Mouse (Mus musculus): ENCODE data around the gene Gm49322. TPM values are rescaled to one million over a fixed set of nuclear protein-coding genes. Genes with fewer than 3 reads are reported as not detected.

Gene Gm49322
- 2.7 and 3.6 TPM in 2 replicates for polyA plus RNA-seq (2012; rRNA removed; ENCODE audit: low replicate concordance)

DNA sequence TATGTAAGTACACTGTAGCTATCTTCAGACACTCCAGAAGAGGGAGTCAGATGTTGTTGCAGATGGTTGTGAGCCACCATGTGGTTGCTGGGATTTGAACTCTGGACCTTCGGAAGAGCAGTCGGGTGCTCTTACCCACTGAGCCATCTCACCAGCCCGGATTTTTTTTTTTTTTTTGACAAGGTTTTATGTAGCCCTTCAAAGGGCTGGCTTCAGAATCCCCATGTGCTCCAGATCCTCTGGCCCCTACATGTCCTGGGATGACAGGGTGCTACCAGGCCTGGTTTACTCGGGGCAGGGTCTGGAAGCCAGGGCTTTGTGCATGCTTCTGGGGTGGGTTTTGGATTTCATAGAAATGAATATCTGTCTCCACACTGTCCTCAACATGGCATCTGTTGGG lies at the start of gene Gm49322:
Gm49322 (plus strand) TSS at position 301 of the 400 bp plus-strand sequence.

DNA sequence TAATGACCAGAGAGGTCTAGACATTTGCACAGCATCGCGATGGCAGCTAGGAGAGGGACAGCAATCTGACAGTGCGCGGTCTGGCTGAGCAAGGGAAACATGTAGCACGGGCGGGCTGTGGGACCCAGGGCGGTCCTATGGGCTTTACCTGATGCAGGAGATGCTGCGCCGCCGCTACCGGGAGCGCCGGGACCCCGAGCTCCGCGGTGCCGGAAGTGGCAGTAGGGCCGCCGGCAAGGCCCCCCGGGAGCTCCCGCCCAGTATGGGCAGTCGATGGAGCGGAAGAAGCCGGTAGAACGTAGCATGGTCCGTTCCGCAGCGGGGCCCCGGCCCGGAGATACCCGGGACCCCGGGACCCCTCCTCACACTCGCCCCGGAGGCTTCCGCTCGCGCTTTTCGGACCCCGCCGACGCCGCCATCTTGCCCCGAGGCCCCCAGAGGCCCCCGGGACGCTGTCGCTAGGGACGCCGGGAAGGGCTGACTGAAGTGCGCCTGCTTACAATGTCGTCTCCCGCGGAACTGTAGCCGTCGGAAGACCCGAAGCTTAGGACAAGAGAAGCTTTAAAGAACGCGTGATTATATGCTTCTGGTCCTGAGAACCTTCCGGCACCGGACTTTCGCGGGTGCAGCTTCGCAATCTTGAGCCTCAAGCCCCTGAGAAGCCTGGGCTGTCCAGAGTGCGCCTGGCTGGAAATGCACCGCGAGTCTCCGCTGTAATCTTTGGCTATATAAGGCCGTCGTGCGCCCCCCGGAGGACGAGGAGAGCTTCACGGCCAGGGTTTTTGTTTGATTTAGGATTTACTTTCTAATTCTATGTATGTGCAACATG lies 44.5 kb upstream of the Gm49322 start, which contains the start of gene Rexo1:
Rexo1 (minus strand) TSS at position 445 of the 829 bp plus-strand sequence.

DNA sequence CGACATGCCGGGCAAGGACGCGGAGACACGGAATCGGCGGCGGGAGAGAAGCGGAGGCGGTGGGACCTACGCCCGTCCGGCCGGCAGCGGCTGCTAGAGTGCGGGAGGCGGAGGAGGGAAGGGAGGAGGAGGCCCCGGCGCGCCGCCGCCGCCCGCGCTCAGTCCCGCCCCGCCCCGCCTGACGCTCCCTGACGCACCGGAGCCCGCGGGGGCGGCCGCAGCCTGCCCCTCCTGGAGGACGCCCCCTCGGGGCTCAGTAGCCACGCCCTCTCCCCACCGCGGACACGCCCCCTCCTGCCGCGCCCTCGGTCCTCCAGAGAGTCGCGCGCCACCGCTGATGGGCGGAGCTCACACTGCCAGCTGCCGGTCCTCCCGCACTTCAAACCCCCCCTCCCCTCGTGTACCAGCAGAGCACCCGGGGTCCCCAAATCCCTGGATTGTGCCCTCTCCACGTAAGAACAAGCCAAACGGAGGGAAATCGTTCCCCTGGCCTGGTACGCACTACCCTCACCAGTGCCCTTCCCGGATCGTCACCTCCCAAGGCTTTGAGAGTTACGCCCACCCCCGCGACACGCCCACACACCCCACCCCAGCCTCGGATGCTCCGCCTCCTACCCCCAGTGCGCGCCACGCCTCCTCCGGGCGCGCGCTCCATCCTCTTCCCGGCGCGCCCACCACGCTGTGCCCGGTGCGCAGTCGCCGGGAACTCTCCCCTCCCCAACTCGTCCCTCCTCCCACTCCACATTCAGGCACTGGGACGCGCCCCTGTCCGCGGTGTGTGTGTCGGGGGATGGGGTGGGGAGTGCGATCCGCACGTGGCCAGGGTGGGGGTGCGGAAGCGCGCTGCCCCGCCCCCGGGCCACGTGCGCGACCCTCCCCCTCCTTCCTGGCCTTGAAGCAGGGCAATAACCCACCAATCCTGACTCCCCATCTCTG lies 28.4 kb upstream of the Gm49322 start, which contains the start of gene Klf16:
Klf16 (minus strand) TSS at position 127 of the 936 bp plus-strand sequence.

DNA sequence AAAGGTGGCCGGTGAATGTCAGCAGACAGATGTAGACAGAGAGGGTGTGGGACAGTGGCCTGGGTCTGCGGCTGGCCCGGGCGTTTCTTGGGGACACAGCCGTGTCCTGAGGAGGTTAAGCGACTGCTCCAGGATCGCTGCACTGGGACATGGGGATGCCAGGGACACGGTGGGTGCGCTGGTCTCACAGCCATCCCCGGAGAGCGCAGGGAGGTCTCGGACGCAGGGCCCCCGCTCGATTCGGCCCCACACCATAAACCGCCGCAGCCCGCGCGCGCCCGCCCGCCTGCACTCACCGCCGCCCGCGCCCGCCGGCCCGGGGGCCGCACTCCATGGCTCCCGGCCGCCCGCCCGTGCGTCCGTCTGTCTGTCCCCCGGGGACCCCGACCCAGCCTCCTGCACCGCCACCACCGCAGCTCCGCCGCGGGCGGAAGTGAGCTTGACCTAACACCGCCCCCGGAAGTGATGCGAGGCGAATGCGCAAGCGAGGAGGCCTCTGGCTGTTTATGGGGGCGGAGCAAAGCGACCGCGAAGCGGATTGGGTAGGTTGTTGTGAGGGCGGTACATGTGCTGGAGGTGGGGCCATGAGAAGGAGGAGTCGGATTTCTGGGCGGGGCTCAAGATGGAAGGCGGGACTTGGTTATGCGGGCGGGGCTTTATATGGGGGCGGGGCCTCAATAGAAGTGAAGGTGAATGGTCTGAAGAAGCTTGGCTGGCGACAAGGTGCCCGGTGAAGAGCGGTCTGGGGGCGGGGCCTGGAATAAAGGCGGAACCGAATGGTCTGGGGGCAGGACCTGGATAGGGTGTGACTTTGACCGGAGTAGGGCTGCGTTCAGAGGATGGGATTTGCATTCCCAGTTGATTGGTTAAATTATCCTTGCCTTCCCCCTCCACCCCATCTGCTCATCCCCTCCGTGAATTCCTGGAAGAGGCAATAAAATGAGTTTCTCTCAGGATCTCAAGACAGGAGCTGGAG lies 15.7 kb upstream of the Gm49322 start, which contains the start of gene Abhd17a:
Abhd17a (minus strand) TSS at position 463 of the 976 bp plus-strand sequence.

DNA sequence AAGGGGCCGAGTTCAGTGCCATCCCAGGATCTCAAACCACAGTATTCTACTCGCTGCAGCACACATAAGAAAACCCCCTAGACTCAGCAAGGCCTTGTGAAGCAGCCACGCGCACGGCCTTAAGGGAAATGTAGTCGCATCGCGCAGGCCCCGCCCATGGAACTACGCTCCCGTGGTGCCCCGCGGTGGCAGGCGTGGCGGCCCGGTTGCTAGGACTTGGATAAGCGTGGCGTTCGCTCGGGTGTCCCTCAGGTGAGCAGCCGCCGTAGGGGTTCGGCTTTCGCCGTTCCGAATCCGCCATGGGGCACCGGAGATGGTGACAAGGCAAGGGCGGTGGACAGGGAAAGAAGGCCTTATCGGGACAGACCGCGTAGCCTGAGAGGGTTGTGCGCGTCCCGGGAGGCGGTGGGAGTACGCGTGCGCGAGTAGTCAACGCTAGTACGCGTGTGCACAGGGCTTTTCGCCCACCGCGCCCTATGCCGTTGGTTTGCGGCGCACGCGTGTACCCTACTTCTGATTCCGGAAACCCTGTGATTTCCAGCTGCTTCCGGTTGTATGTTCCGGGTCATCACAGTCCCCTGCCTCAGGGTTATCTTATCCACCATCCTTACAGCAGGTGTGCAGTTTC lies 3.0 kb upstream of the Gm49322 start, which contains the start of the genes Scamp4 and Adat3:
Scamp4 (plus strand) TSS at position 175 of the 628 bp plus-strand sequence.
Adat3 (plus strand) TSS at position 183 of the 628 bp plus-strand sequence.

DNA sequence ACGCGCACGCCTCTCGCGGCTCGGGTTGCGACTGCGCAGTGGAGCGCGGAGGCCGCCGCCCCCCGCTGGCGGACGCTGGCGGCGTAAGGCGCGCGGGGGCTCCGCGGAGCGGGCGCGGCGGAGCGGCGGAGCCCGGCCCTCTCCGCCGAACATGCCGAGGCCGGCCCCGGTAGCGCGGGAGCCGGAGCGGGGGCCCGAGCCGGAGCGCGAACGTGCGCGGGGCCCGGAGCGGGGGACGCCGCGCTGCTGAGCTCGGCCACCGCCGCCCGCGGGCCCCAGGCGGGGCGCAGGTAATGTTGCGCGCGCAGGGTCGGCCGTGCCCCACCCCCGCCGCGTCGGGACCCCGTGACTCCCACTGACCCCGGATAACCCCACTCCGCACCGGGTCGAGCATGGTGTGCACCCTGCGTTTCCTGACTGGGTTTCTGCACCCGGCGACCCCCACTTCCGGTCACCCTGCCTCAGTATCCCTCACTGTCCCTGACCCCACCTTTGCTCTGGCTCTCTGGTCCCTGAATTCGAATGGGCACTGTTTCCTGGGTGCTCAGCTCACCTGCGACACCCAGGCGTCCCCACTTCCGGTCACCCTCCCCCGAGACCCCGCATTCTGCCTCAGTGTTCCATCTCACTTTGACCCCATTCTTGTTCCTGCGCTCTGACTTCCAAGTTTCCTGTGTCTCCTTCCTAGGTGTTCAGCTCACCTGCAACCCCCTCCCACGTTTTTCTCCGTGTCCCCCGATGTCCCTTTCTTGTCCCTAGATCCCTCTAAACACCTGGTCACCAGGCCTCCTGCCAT lies 17.0 kb downstream of the Gm49322 start, which contains the start of gene Csnk1g2:
Csnk1g2 (plus strand) TSS at position 178 of the 796 bp plus-strand sequence.

DNA sequence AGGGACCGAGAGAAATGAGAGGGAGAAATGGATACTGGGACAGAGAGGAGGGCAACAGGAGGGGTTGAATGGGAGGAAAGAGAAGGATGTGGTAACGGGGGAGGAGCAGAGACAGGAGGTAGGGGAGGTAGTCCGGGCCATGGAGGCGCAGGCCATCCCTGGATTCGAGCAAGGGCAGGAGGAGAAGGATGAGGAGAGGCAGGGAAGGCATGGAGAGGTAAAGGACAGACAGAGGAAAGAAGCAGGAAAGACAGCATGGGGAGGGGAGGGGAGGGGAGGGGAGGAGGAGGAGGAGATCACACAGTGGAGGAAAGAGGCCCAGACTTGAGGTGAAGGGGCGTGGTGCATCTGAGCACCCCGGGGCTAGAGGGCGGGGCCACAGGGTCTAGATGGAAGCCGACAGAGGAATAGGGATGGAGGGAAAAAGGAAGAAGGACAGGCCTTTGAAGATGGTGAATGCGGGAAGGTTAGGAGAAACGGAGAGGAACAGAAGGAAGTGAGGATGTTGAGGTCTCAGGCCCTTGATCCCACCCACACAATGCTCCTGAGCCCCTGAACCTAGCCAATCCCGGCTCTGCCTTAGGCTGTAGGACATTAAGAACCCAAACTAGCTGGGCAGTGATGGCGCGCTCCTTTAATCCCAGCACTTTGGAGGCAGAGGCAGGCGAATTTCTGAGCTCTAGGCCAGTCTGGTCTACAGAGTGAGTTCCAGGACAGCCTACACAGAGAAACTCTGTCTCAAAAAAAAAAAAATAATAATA lies 51.2 kb downstream of the Gm49322 start, which contains the start of gene Btbd2:
Btbd2 (minus strand) TSS at position 209 of the 761 bp plus-strand sequence.

Other genes with a start within 250 kb of the Gm49322 start
- 2.2 and 3.0 TPM in 2 replicates for gene Plk5, start 249.6 kb upstream of the Gm49322 start, polyA plus RNA-seq (2012; rRNA removed; ENCODE audit: low replicate concordance)
- 13.8 and 47.5 TPM in 2 replicates for gene Mex3d, start 218.4 kb upstream of the Gm49322 start, polyA plus RNA-seq (2012; rRNA removed; ENCODE audit: low replicate concordance)
- 134 and 161 TPM in 2 replicates for gene Mbd3, start 206.5 kb upstream of the Gm49322 start, polyA plus RNA-seq (2012; rRNA removed; ENCODE audit: low replicate concordance)
- 1,950 and 2,616 TPM in 2 replicates for gene Uqcr11, start 199.2 kb upstream of the Gm49322 start, polyA plus RNA-seq (2012; rRNA removed; ENCODE audit: low replicate concordance)
- 78.7 and 199 TPM in 2 replicates for gene Tcf3, start 172.4 kb upstream of the Gm49322 start, polyA plus RNA-seq (2012; rRNA removed; ENCODE audit: low replicate concordance)
- not detected in 2 replicates for gene Onecut3, start 111.2 kb upstream of the Gm49322 start, polyA plus RNA-seq (2012; rRNA removed; ENCODE audit: low replicate concordance)
- gene Atp8b3, start 66.9 kb upstream of the Gm49322 start, polyA plus RNA-seq (2012; rRNA removed; ENCODE audit: low replicate concordance) = 0.05 and 0.06 TPM in 2 replicates
- 51.6 and 93.8 TPM in 2 replicates for gene Rexo1, start 44.5 kb upstream of the Gm49322 start, polyA plus RNA-seq (2012; rRNA removed; ENCODE audit: low replicate concordance)
- gene Klf16, start 28.7 kb upstream of the Gm49322 start, polyA plus RNA-seq (2012; rRNA removed; ENCODE audit: low replicate concordance) = 17.2 and 59.7 TPM in 2 replicates
- gene Abhd17a, start 15.7 kb upstream of the Gm49322 start, polyA plus RNA-seq (2012; rRNA removed; ENCODE audit: low replicate concordance) = 205 and 464 TPM in 2 replicates
- 135 and 145 TPM in 2 replicates for gene Scamp4, start 3.1 kb upstream of the Gm49322 start, polyA plus RNA-seq (2012; rRNA removed; ENCODE audit: low replicate concordance)
- 11.8 and 32.4 TPM in 2 replicates for gene Adat3, start 3.1 kb upstream of the Gm49322 start, polyA plus RNA-seq (2012; rRNA removed; ENCODE audit: low replicate concordance)
- 181 and 382 TPM in 2 replicates for gene Csnk1g2, start 16.8 kb downstream of the Gm49322 start, polyA plus RNA-seq (2012; rRNA removed; ENCODE audit: low replicate concordance)
- 87.3 and 118 TPM in 2 replicates for gene Btbd2, start 51.0 kb downstream of the Gm49322 start, polyA plus RNA-seq (2012; rRNA removed; ENCODE audit: low replicate concordance)
- gene Mknk2, start 72.1 kb downstream of the Gm49322 start, polyA plus RNA-seq (2012; rRNA removed; ENCODE audit: low replicate concordance) = 740 and 1,180 TPM in 2 replicates
- gene Mob3a, start 96.0 kb downstream of the Gm49322 start, polyA plus RNA-seq (2012; rRNA removed; ENCODE audit: low replicate concordance) = 80.9 and 125 TPM in 2 replicates
- gene Izumo4, start 96.2 kb downstream of the Gm49322 start, polyA plus RNA-seq (2012; rRNA removed; ENCODE audit: low replicate concordance) = 46.0 and 58.0 TPM in 2 replicates
- gene Ap3d1, start 136.2 kb downstream of the Gm49322 start, polyA plus RNA-seq (2012; rRNA removed; ENCODE audit: low replicate concordance) = 127 and 144 TPM in 2 replicates
- gene Dot1l, start 149.2 kb downstream of the Gm49322 start, polyA plus RNA-seq (2012; rRNA removed; ENCODE audit: low replicate concordance) = 18.6 and 59.0 TPM in 2 replicates
- 28.5 and 70.7 TPM in 2 replicates for gene Sf3a2, start 192.2 kb downstream of the Gm49322 start, polyA plus RNA-seq (2012; rRNA removed; ENCODE audit: low replicate concordance)
- 48.7 and 79.2 TPM in 2 replicates for gene Plekhj1, start 192.6 kb downstream of the Gm49322 start, polyA plus RNA-seq (2012; rRNA removed; ENCODE audit: low replicate concordance)
- 0.47 and 3.1 TPM in 2 replicates for gene Amh, start 199.2 kb downstream of the Gm49322 start, polyA plus RNA-seq (2012; rRNA removed; ENCODE audit: low replicate concordance)
- gene Jsrp1, start 207.5 kb downstream of the Gm49322 start, polyA plus RNA-seq (2012; rRNA removed; ENCODE audit: low replicate concordance) = 0.38 and 44.2 TPM in 2 replicates
- gene Oaz1, start 220.6 kb downstream of the Gm49322 start, polyA plus RNA-seq (2012; rRNA removed; ENCODE audit: low replicate concordance) = 1,126 and 1,128 TPM in 2 replicates
- gene Lingo3, start 238.0 kb downstream of the Gm49322 start, polyA plus RNA-seq (2012; rRNA removed; ENCODE audit: low replicate concordance) = 3.3 TPM in 1 of 2 replicates, not detected in the other
- 89.6 and 111 TPM in 2 replicates for gene Lsm7, start 249.2 kb downstream of the Gm49322 start, polyA plus RNA-seq (2012; rRNA removed; ENCODE audit: low replicate concordance)
- gene Sppl2b, start 249.3 kb downstream of the Gm49322 start, polyA plus RNA-seq (2012; rRNA removed; ENCODE audit: low replicate concordance) = 96.5 and 123 TPM in 2 replicates

Measured in mammary gland, adult 2 months (tissue).